Mouse (Mus musculus) ES-Bruce4 (cell line): ENCODE measurements around the gene Slc4a5.

Experiments used
- CTCF ChIP-seq: IDR thresholded peaks from one replicate; pipeline ENCODE4 v1.8.1; 2011; ENCODE audit warnings: low read depth, low read length
- POLR2A ChIP-seq: IDR thresholded peaks from one replicate; pipeline ENCODE4 v1.8.1; 2011; ENCODE audit warnings: low read length; ENCODE audit not compliant: insufficient read depth

DNA sequence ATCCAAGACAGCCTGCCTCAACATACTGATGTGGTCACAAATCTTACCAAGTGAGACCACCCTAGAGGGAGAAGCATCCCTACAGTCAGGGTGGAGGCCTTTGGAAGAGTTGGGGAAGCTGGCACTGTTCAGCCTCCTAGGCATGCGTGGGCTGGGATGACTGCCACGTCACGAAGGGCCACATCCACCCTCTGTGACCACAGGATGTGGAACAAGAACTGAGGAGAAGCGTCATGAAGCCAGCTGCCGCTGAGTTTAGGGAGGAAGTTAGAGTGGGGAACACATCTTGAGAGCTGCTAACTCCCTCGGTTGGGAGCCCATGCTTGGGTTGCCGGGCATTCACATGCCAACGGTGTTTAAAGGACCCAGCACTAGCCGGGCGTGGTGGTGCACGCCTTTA is 54.1 kb downstream of the Slc4a5 start:
- no peak for TF ChIP-seq CTCF
- TF ChIP-seq POLR2A, result no peak
